ENCODE assay signal across 9 mouse cellular contexts in the genomic region with DNA sequence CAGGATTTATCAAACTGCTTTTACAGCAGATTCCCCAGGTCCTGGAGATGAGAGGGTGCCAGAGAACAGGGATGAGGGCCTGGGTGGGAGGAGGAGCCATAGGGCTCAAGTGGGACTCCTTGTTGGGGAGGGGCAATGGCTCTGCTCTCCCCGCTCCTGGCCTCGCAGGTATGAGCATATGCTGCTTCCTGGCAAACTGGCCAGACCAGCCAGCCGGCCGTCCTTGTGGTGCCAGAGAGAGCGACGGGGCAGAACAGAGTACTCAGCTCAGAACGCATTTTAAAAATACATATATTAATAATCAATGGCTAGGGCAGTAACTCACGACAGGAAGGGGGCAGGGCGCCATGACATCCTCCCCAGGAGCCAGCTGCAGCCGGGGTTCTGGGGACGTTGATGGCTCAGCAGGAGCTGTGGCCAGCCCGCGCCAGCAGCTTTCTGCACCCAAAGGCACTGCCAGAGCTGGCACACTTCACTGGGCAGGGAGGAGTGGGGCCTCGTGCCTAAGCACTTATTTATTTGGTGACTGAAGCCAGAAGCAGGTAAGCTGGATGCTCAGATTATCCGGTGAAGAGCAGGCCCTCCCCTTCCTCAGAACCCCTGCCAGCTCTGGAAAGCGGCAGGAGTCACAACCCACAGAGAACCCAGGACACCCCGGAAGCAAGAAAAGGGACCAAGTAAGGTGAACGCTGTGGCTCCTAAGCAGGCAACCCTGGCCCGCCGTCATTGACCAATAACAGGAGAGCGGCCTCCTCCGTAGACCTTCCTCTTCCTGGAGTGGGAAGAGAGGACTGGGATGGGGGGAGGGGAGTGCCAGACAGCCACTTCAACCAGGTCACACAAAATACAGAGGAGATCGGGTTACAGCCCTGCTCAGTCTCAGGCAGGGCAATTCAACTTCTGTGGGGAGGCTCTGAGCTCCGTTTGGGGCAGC. TPM values are rescaled to one million over a fixed set of nuclear protein-coding genes. Genes with fewer than 3 reads are reported as not detected.
DNase-seq lines count a peak whose midpoint lies in the region; ATAC-seq and TF ChIP-seq lines count a peak whose summit lies in the region.
"Had no signal": no experiment of that assay in that cellular context is flagged by ENCODE, and none has a peak within 500 bp of the region (broad histone marks: within the 10 kb centered on the region; RNA-seq: fewer than 3 reads in every experiment).

No protein-coding gene starts in this region.

- H3K9me3 ChIP-seq in ES-Bruce4 (replicated peaks; ENCODE audit: control insufficient read depth, insufficient read depth, low read length, poor library complexity, severe bottlenecking) = no peaks in the 10 kb centered on the region
- H3K9me3 ChIP-seq in hindbrain, embryonic 12.5 days (replicated peaks) = no peaks in the 10 kb centered on the region
- no peaks in the 10 kb centered on the region for H3K9me3 ChIP-seq in midbrain, embryonic 15.5 days

- H3K4me2 ChIP-seq in hindbrain, embryonic 12.5 days (replicated peaks) = peak overlapping the region; percentile 55
- H3K4me2 ChIP-seq in midbrain, embryonic 15.5 days = peak overlapping the region; percentile 40

- peak overlapping the region; percentile 67 for H3K4me3 ChIP-seq in ES-Bruce4 (ENCODE audit: low read depth, low read length)
- H3K4me3 ChIP-seq in cerebellum, adult 2 months (replicated peaks; ENCODE audit: insufficient read depth, low read depth, low read length) = peak overlapping the region; percentile 45
- H3K4me3 ChIP-seq in hindbrain, embryonic 12.5 days = peak overlapping the region; percentile 20
- peak overlapping the region; percentile 6 for H3K4me3 ChIP-seq in midbrain, embryonic 15.5 days
- H3K4me3 ChIP-seq in thymus, adult 2 months (ENCODE audit: control insufficient read depth, insufficient read depth, low read length) = no peak overlapping the region

- peaks cover 2% of the 10 kb centered on the region for H3K4me1 ChIP-seq in ES-Bruce4 (ENCODE audit: control insufficient read depth, insufficient read depth, low read length)
- H3K4me1 ChIP-seq in cerebellum, adult 2 months (ENCODE audit: control insufficient read depth, insufficient read depth, low read length) = peaks cover 19% of the 10 kb centered on the region; the same call in 1 of the 2 replicates
- peaks cover 18% of the 10 kb centered on the region for H3K4me1 ChIP-seq in hindbrain, embryonic 12.5 days
- peaks cover 17% of the 10 kb centered on the region for H3K4me1 ChIP-seq in midbrain, embryonic 15.5 days
- peaks cover 9% of the 10 kb centered on the region; the same call in 1 of the 2 replicates for H3K4me1 ChIP-seq in thymus, adult 2 months (replicated peaks; ENCODE audit: control insufficient read depth, insufficient read depth, low read length)

- peak; percentile 52; the same call in 1 of the 2 replicates for ATAC-seq in hindbrain, embryonic 12.5 days (ENCODE audit: low FRiP score)
- ATAC-seq in midbrain, embryonic 15.5 days (replicated peaks) = no peak

- peak overlapping the region; percentile 88 for H3K27ac ChIP-seq in ES-Bruce4 (ENCODE audit: insufficient read depth, low read length)
- H3K27ac ChIP-seq in cerebellum, adult 2 months (ENCODE audit: insufficient read depth, low read length) = peak overlapping the region; percentile 95
- peak overlapping the region; percentile 70 for H3K27ac ChIP-seq in hindbrain, embryonic 12.5 days
- H3K27ac ChIP-seq in midbrain, embryonic 15.5 days = no peak overlapping the region
- no peak overlapping the region for H3K27ac ChIP-seq in thymus, adult 2 months (ENCODE audit: control insufficient read depth, insufficient read depth, low read length)

- TF ChIP-seq CTCF in ES-Bruce4 (IDR thresholded peaks at IDR 0.05; ENCODE audit: low read depth, low read length) = no peak
- no peak for TF ChIP-seq CTCF in cerebellum, adult 2 months (IDR thresholded peaks at IDR 0.05; ENCODE audit: borderline replicate concordance, insufficient read depth, low read depth, low read length)
- no peak for TF ChIP-seq CTCF in thymus, adult 2 months (IDR thresholded peaks at IDR 0.05; ENCODE audit: borderline replicate concordance, control insufficient read depth, extremely low read depth, insufficient read depth, low read length, poor library complexity)

- H3K9ac ChIP-seq in ES-Bruce4 (ENCODE audit: low read depth, poor library complexity, severe bottlenecking) = peak overlapping the region; percentile 80
- peak overlapping the region; percentile 50 for H3K9ac ChIP-seq in hindbrain, embryonic 12.5 days
- H3K9ac ChIP-seq in midbrain, embryonic 15.5 days = no peak overlapping the region

- TF ChIP-seq EP300 in ES-Bruce4 (IDR thresholded peaks at IDR 0.05; ENCODE audit: insufficient read depth, low read depth, low read length) = peak; percentile 55; the same call in 1 of the 2 replicates

- H3K27me3 ChIP-seq in ES-Bruce4 (ENCODE audit: control insufficient read depth, insufficient read depth, low read length, poor library complexity, severe bottlenecking) = no peaks in the 10 kb centered on the region
- H3K27me3 ChIP-seq in cerebellum, adult 2 months (ENCODE audit: control insufficient read depth, insufficient read depth, low read length) = no peaks in the 10 kb centered on the region
- no peaks in the 10 kb centered on the region for H3K27me3 ChIP-seq in hindbrain, embryonic 12.5 days
- H3K27me3 ChIP-seq in midbrain, embryonic 15.5 days (replicated peaks) = no peaks in the 10 kb centered on the region
- H3K27me3 ChIP-seq in thymus, adult 2 months (ENCODE audit: control insufficient read depth, insufficient read depth, low read length) = no peaks in the 10 kb centered on the region

- H3K36me3 ChIP-seq in ES-Bruce4 (ENCODE audit: control insufficient read depth, insufficient read depth, low read length, poor library complexity, severe bottlenecking) = no peaks in the 10 kb centered on the region
- H3K36me3 ChIP-seq in hindbrain, embryonic 12.5 days = no peaks in the 10 kb centered on the region
- H3K36me3 ChIP-seq in midbrain, embryonic 15.5 days (replicated peaks) = no peaks in the 10 kb centered on the region
- no peaks in the 10 kb centered on the region for H3K36me3 ChIP-seq in thymus, adult 2 months (ENCODE audit: control insufficient read depth, insufficient read depth, low read length)

- peak; percentile 94 to 96 for DNase-seq in cerebellum, adult 2 months
- peak; percentile 93 for DNase-seq in forelimb bud, embryonic 11.5 days (ENCODE audit: low read depth, low spot score)
- DNase-seq in liver = peak; percentile 73
- peak; percentile 83 for DNase-seq in yolk sac, embryonic 10.5 days (ENCODE audit: low spot score)
- DNase-seq in thymus, adult 2 months = no peak

- no peak for TF ChIP-seq POLR2A in ES-Bruce4 (IDR thresholded peaks at IDR 0.05; ENCODE audit: insufficient read depth, low read length)
- peak; percentile 34; the same call in 1 of the 2 replicates for TF ChIP-seq POLR2A in cerebellum, adult 2 months (IDR thresholded peaks at IDR 0.05; ENCODE audit: borderline replicate concordance, insufficient read depth, low read length)
- TF ChIP-seq POLR2A in thymus, adult 2 months (IDR thresholded peaks at IDR 0.05; ENCODE audit: control insufficient read depth, extremely low read depth, insufficient read depth, low read length, poor library complexity) = no peak

- 3% methylated on average over 24 of the region's 24 CpGs for WGBS in cerebellum, adult 2 months
- WGBS in hindbrain, embryonic 12.5 days = 10% methylated on average over 24 of the region's 24 CpGs
- 9% methylated on average over 24 of the region's 24 CpGs for WGBS in midbrain, embryonic 15.5 days
- 28% methylated on average over 24 of the region's 24 CpGs for WGBS in thymus, adult 2 months

RNA-seq across cellular contexts. Expression of a gene that starts 21.2 kb away (rescaled TPM):
- 48.8 and 57.0 TPM in 2 replicates for polyA plus RNA-seq in ES-Bruce4 (2011; ENCODE audit: insufficient read depth, insufficient read length, low read depth, missing spikeins)
- 62.9 and 71.8 TPM in 2 replicates for polyA plus RNA-seq in cerebellum, adult 2 months (2012; rRNA removed)
- polyA plus RNA-seq in hindbrain, embryonic 12.5 days (2016; fragmentation: Nextera tagmentation; extraction: Ambion mirVana) = 29.7 and 30.0 TPM in 2 replicates
- 9.3 and 9.4 TPM in 2 replicates for polyA plus RNA-seq in midbrain, embryonic 15.5 days (2015; fragmentation: Nextera tagmentation; extraction: Ambion mirVana)
- polyA plus RNA-seq in thymus, adult 2 months (2012; rRNA removed) = 5.4 and 6.4 TPM in 2 replicates

RNA-seq across cellular contexts. Expression of a gene that starts 31.0 kb away (rescaled TPM):
- polyA plus RNA-seq in ES-Bruce4 (2011; ENCODE audit: insufficient read depth, insufficient read length, low read depth, missing spikeins) = not detected in 2 replicates
- 0.29 and 0.64 TPM in 2 replicates for polyA plus RNA-seq in cerebellum, adult 2 months (2012; rRNA removed)
- not detected in 2 replicates for polyA plus RNA-seq in hindbrain, embryonic 12.5 days (2016; fragmentation: Nextera tagmentation; extraction: Ambion mirVana)
- not detected in 2 replicates for polyA plus RNA-seq in midbrain, embryonic 15.5 days (2015; fragmentation: Nextera tagmentation; extraction: Ambion mirVana)
- not detected in 2 replicates for polyA plus RNA-seq in thymus, adult 2 months (2012; rRNA removed)
- polyA plus RNA-seq: spleen, adult 2 months had no signal

RNA-seq across cellular contexts. Expression of a gene that starts 34.0 kb away (rescaled TPM):
- polyA plus RNA-seq in ES-Bruce4 (2011; ENCODE audit: insufficient read depth, insufficient read length, low read depth, missing spikeins) = 0.93 TPM in 1 of 2 replicates, not detected in the other
- 78.3 and 81.3 TPM in 2 replicates for polyA plus RNA-seq in cerebellum, adult 2 months (2012; rRNA removed)
- 32.2 and 37.3 TPM in 2 replicates for polyA plus RNA-seq in hindbrain, embryonic 12.5 days (2016; fragmentation: Nextera tagmentation; extraction: Ambion mirVana)
- 21.4 and 28.4 TPM in 2 replicates for polyA plus RNA-seq in midbrain, embryonic 15.5 days (2015; fragmentation: Nextera tagmentation; extraction: Ambion mirVana)
- 0.53 and 1.1 TPM in 2 replicates for polyA plus RNA-seq in thymus, adult 2 months (2012; rRNA removed)

Comparison
In these comparisons a context has a peak if more than half of its experiments do, and no peak if none do; other contexts are left out.
1. H3K27ac ChIP-seq: peak in ES-Bruce4 (single experiment), cerebellum, adult 2 months (single experiment) and hindbrain, embryonic 12.5 days (single experiment); none in midbrain, embryonic 15.5 days (single experiment) and thymus, adult 2 months (single experiment).
2. RNA of a gene that starts 34.0 kb away (polyA plus RNA-seq): 78.3 to 81.3 TPM in cerebellum, adult 2 months, 32.2 to 37.3 TPM in hindbrain, embryonic 12.5 days and 21.4 to 28.4 TPM in midbrain, embryonic 15.5 days; 0.53 to 1.1 TPM in thymus, adult 2 months and 0.93 TPM in ES-Bruce4; every median in the first group is over 10 times any median in the second.